Mouse (Mus musculus) adrenal gland, postnatal 10 days (tissue): ENCODE results near the gene Opn4. TPM values are rescaled to one million over a fixed set of nuclear protein-coding genes. Genes with fewer than 3 reads are reported as not detected.

Experiments
- DNase-seq: peaks from one replicate; pipeline ENCODE4 v3.0.0; 2021; ENCODE audit warnings: mixed read lengths
- total RNA-seq, 2 experiments: library from RNA; stranded (reverse); gene quantifications; 2 replicates each; pipeline ENCODE4 v1.2.3; 2021

Opn4 gene
- total RNA-seq, 2 experiments from 2014 or later = not detected

DNA sequence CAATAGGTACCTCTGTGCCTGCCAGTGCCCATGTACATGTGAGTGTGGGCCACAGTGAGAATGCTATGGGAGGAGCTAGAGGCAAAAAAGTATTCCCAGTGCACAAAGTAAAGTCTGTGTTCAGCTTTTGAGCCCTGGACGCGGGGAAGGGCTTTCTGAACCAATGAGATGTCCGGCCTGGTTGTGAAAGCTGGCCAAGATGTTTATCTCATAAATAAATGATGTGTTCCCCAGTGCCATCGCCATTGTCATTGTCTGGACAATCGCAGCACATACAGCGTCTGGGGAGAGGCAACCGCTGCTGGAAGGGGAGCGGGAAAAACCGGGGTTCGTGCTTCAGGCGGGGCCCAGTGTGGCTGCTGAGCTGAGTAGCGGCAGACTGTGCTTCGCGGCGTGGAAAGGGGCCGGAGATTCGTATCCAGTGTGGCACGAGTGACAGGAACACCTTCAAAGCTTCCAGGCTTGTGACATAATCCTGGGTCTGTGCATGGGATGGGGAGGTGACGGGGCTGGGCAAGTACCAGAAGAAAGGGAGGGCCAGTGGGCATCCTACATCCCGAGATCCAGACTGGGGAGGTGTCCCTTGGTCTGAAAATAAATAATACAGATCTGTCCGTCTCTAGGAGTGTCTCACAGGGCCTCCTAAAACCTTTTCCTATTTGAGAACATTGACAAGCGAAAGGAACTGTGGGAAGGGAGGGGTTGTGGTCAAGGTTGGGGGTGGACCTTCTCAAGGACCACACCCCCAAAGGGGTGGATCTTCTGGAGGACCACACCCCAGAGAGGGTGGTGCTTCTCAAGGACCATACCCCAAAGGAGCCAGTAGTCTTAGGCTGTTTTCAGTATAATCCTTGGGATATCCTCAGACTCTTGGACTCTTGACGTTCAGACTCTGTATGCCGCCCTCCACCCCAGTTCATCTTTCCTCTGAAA, 8.9 kb downstream of the Opn4 start:
- no peak for DNase-seq

- no peak for DNase-seq
Observed at GRCm38 (mm10) chr14:34590017-34590570, 9.8 kb downstream of the Opn4 start.

GRCm38 (mm10) chr14:34589185-34589713, 10.7 kb downstream of the Opn4 start:
- DNase-seq = no peak

GRCm38 (mm10) chr14:34588498-34588897, 11.4 kb downstream of the Opn4 start, which contains the start of gene Ldb3:
Ldb3 (minus strand) TSS chr14:34588682.
- DNase-seq = peak; percentile 50

DNA sequence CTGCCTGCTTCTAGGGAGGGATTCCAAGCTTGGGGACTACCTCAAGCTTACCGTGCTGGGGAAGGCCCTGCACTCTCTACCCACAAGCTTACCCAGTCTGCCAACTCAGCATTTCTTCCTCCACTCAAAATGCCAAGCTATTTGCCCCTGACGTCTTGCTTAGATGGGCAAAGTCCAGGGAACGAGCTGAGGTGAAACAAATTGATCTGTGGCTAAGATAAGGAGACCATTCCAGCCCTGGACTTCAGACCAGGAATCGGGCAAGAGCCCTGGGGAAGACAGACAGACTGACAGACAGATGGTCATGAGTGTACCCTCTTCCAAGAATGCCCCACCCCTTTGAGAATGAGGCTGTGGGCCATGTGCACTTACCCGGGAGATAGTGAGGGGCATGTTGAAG, 11.9 kb downstream of the Opn4 start:
- no peak for DNase-seq

- no peak for DNase-seq
Observed at GRCm38 (mm10) chr14:34586871-34587270, 13.1 kb downstream of the Opn4 start.

GRCm38 (mm10) chr14:34585358-34586105, 14.4 kb downstream of the Opn4 start:
- peak; percentile 59 for DNase-seq

GRCm38 (mm10) chr14:34582740-34583427, 17.1 kb downstream of the Opn4 start:
- DNase-seq = no peak

- no peak for DNase-seq
Observed at GRCm38 (mm10) chr14:34576858-34577257, 23.1 kb downstream of the Opn4 start.

- DNase-seq = peak; percentile 32
Observed at GRCm38 (mm10) chr14:34574068-34574467, 25.9 kb downstream of the Opn4 start.

DNA sequence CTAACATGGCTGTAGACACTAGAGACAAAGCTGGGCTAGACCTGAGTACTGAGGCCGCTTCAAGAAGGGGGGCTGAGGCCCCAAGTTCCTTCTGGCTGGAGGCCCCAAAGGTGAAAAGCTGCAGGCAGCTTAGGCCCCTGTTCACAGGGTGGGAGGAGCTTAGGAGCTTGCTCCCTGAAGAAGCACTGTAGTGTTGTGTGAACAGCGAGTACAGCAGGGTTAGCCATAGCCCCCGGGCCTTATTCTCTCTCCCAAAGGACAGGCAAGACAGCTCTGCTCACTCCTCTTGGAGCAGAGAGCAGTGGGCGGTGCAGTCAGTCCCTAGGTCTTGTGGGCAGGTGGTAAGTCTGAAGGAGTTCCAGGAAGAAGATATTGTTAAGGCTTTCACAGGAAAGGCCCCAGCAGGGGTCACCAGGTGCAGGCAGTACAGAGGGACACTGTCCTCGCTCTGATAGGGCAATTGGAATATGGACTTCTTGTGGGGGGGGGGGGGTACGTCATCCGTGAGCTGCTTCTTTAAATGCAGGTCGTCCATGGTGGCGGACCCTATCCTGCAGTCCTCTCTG, 26.5 kb downstream of the Opn4 start:
- DNase-seq = no peak

DNA sequence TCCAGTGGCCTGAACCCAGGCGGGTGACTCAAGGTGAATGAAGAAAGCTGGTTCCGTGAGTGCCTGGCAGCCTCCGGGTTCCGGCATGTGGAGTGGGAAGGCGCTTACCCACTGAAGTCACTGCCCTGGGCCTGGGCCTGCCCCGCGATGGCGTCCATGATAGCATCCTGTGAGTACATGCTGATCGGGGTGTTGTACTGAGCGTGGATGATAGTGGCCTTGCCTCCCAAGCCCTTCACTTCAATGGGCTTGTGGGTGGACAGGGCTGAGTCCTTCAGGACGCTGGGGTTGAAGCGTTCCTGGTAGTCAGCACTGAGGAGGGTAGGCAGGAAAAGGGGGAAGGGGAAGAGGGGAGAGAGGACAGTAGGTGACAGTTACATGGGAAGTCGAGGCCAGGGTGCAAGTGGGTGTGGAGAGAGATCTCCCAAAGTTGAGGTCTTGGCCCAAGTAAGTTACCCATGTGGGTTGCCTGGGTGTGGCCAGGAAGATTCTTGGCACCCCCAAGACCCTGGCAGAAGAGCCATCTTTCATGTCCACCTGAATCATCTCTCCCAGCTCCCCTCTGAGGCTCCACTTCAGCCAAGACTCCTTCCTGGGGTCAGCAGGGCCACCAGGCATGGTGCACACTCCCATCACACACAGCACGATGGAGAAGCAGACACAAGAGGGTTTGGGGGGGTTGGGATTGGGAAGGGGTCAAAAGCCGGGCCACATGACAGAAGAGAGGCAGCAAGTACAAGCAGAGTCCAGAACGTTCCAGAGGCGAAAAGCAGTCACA, 28.1 kb downstream of the Opn4 start:
- DNase-seq = no peak

DNA sequence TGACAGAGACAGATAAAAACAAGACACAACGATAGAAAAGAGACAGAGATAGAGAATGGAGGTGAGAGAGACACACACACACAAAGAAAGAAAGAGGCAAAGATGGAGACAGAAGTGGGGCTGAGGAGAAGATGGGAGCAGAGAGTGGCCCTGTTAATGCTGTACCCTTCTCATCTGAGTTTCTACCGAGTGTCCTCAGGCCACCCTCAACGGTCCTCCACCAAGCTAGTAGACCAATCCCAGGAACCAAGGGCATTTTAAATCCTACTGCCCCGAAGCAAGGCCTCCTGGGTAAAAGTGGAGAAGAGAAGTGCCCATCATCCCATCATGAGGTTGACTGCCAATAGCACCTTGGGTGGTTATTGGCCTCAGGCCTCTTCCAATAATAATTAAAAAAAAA, 29.0 kb downstream of the Opn4 start:
- DNase-seq = no peak

- DNase-seq = peak; percentile 89
Observed at GRCm38 (mm10) chr14:34570294-34570693, 29.6 kb downstream of the Opn4 start.

GRCm38 (mm10) chr14:34569534-34570194, 30.3 kb downstream of the Opn4 start:
- no peak for DNase-seq

- DNase-seq = no peak
Observed at GRCm38 (mm10) chr14:34568626-34569025, 31.3 kb downstream of the Opn4 start.

- DNase-seq = no peak
Observed at GRCm38 (mm10) chr14:34567697-34568096, 32.2 kb downstream of the Opn4 start.

DNA sequence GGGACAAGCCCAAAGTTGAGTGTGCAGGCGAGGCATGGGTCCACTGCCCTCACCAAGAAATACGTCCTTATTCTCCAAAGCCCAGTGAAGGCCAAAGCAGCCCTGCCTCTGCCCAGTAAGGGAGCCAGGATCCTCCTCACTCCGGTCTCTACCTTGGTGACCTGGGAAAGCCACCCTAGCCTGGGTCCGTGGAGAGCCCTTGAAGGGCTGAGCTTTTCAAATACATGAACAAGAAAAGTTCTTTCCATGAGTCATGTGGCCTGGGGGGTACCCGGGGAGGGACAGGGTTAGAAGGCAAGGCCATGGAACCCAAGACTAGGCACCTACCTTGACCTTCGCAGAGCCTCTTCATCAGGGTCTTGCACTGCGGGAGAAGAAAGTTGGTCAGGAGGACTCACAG, 33.4 kb downstream of the Opn4 start:
- DNase-seq = no peak

- peak; percentile 51 for DNase-seq
Observed at GRCm38 (mm10) chr14:34565711-34566110, 34.2 kb downstream of the Opn4 start.

DNA sequence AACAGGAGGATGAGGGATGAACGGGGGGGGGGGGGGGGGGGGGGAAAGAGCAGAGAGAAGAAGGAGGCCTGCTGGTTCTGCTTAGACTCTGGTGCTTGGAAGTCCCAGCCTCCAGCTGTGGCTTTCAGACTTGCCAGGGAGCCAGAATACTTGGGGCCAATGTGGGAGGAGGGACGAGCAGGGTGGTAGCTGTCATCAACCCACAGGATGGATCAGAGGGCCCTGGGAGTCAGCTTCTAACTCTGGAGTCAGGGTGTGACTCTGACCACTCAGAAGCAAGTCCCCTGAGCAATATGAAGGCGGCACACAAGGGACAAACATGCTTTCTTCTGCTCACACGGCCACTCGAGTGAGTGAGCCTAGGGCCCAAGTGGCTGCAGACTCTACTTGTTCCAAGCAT, 35.3 kb downstream of the Opn4 start:
- DNase-seq = no peak
